Mouse (Mus musculus) bone marrow macrophage, adult 2 months (primary cell): ENCODE results near the gene Prodh2.

Experiments
- CTCF ChIP-seq: IDR thresholded peaks from 2 replicates; pipeline ENCODE4 v1.5.1; 2012; ENCODE audit warnings: low read depth, mild to moderate bottlenecking, low read length, moderate library complexity
- POLR2A ChIP-seq: IDR thresholded peaks from 2 replicates; pipeline ENCODE4 v1.6.1; 2012; ENCODE audit warnings: mild to moderate bottlenecking, low read depth, low read length, borderline replicate concordance

- TF ChIP-seq CTCF (no peak), POLR2A (no peak)
Measured at GRCm38 (mm10) chr7:30464816-30465300, 28.6 kb upstream of the Prodh2 start.
